Mouse (Mus musculus) Patski (cell line): ENCODE data around the gene Camta2. TPM values are rescaled to one million over a fixed set of nuclear protein-coding genes. Genes with fewer than 3 reads are reported as not detected.

Experiments used
- ATAC-seq: fragments of 100-300 bp; one replicate; pipeline ENCODE4 v1.8.0; 2021
- CTCF ChIA-PET: fragments of 350-600 bp; sonication (Branson Sonifier 250); formaldehyde crosslinking; loops from one replicate; lab custom pipeline; 2022; ENCODE audit warnings: inconsistent platforms; lab: Charles Lee
- POLR2A ChIA-PET: fragments of 350-600 bp; sonication (Branson Sonifier 250); formaldehyde crosslinking; loops from one replicate; lab custom pipeline; 2022; ENCODE audit warnings: antibody characterized with exemption, inconsistent platforms; lab: Charles Lee
- DNase-seq: peaks from one replicate; pipeline ENCODE4 v3.0.0-alpha.2; 2011; ENCODE audit warnings: low read depth, low spot score
- H3K27me3 ChIP-seq: fragments of 371-371 bp; one replicate; pipeline ENCODE4 v1.5.1; 2021
- CTCF ChIP-seq: fragments of 100-300 bp; IDR thresholded peaks from one replicate; pipeline ENCODE4 v1.5.1; 2021
- in situ Hi-C: fragments of 300-500 bp; cut with MboI; formaldehyde crosslinking; loops from 3 replicates; pipeline ENCODE4 v1.11.1; 2018; ENCODE audit warnings: low pct_unique_long_range_greater_than_20kb, mixed read lengths
- polyA plus RNA-seq: library from polyadenylated mRNA; unstranded; gene quantifications from one replicate; pipeline ENCODE4 v1.2.3, GENCODE M21; 2021

Camta2 gene
- polyA plus RNA-seq, 1 experiment from 2014 or later = 22.2 TPM

GRCm38 (mm10) chr11:70628431-70628830 is 59.5 kb downstream of the Camta2 start:
- TF ChIP-seq CTCF = no peak
- ATAC-seq (no peak), DNase-seq (no peak)
- CTCF ChIA-PET = no interaction called here
- H3K27me3 ChIP-seq = no peaks in the 10 kb centered on the region
- POLR2A ChIA-PET = no interaction called here
- in situ Hi-C loops = no loop called here

- ChIA-PET CTCF (interaction anchor here (1.3 to 2.3 kb wide), 3 partner anchors 8 to 151 kb away, joined by 3 to 6 read pairs (median 4); no protein-coding TSS in a partner anchor), POLR2A (interaction anchor here (0.8 to 1.3 kb wide), 2 partner anchors 11 to 15 kb away, joined by 4 read pairs; no protein-coding TSS in a partner anchor)
- TF ChIP-seq CTCF = no peak
- H3K27me3 ChIP-seq = no peaks in the 10 kb centered on the region
- in situ Hi-C loops = no loop called here
- ATAC-seq = no peak
- DNase-seq = no peak
These were observed 61.0 kb downstream of the Camta2 start for GRCm38 (mm10) chr11:70626877-70627276.

- no peaks in the 10 kb centered on the region for H3K27me3 ChIP-seq
- TF ChIP-seq CTCF = peak; percentile 76
- ChIA-PET POLR2A (interaction anchor here (1.1 kb wide), 1 partner anchor 44 kb away, joined by 3 read pairs; the partner anchor contains the start of gene Spag7), CTCF (interaction anchor here (0.6 to 2.3 kb wide), 3 partner anchors 9 to 108 kb away, joined by 3 to 6 read pairs (median 6); no protein-coding TSS in a partner anchor)
- no peak for ATAC-seq
- in situ Hi-C loops = no loop called here
- DNase-seq = no peak
These were observed 62.4 kb downstream of the Camta2 start for GRCm38 (mm10) chr11:70625473-70625872.

- ATAC-seq = no peak
- POLR2A ChIA-PET = interaction anchor here (1.1 kb wide), 1 partner anchor 22 kb away, joined by 3 read pairs; no protein-coding TSS in a partner anchor
These were observed 64.7 kb downstream of the Camta2 start for GRCm38 (mm10) chr11:70623053-70623742.

GRCm38 (mm10) chr11:70621972-70622814 is 65.7 kb downstream of the Camta2 start:
- ChIA-PET CTCF (interaction anchor here (1.0 to 1.4 kb wide), 2 partner anchors 9 to 105 kb away, joined by 3 to 4 read pairs; no protein-coding TSS in a partner anchor), POLR2A (interaction anchor here (1.1 kb wide), 1 partner anchor 21 kb away, joined by 3 read pairs; no protein-coding TSS in a partner anchor)
- H3K27me3 ChIP-seq = no peaks in the 10 kb centered on the region
- no peak for TF ChIP-seq CTCF
- in situ Hi-C loops = loop anchor here (5.0 kb wide), 1 partner anchor 205 kb away; no protein-coding TSS in a partner anchor
- ATAC-seq = peak; percentile 26
- no peak for DNase-seq

More at GRCm38 (mm10) chr11:70623053-70623742, 64.7 kb downstream of the Camta2 start:
- TF ChIP-seq CTCF = no peak
- H3K27me3 ChIP-seq = no peaks in the 10 kb centered on the region
- in situ Hi-C loops = loop anchor here (5.0 kb wide), 1 partner anchor 206 kb away; no protein-coding TSS in a partner anchor
- no peak for DNase-seq
- CTCF ChIA-PET = interaction anchor here (1.0 kb wide), 1 partner anchor 8 kb away, joined by 3 read pairs; no protein-coding TSS in a partner anchor

Other genes starting within 250 kb of the Camta2 start
- gene Med11, start 236.2 kb downstream of the Camta2 start, polyA plus RNA-seq = 41.3 TPM
- gene Zmynd15, start 228.7 kb downstream of the Camta2 start, polyA plus RNA-seq = 3.5 TPM
- gene Cxcl16, start 228.1 kb downstream of the Camta2 start, polyA plus RNA-seq = 32.7 TPM
- 0.41 TPM for gene Tm4sf5, start 182.9 kb downstream of the Camta2 start, polyA plus RNA-seq
- not detected for gene Vmo1, start 173.5 kb downstream of the Camta2 start, polyA plus RNA-seq
- not detected for gene Gltpd2, start 168.9 kb downstream of the Camta2 start, polyA plus RNA-seq
- gene Psmb6, start 162.7 kb downstream of the Camta2 start, polyA plus RNA-seq = 323 TPM
- not detected for gene Gm40193, start 155.2 kb downstream of the Camta2 start, polyA plus RNA-seq
- gene Pld2, start 148.0 kb downstream of the Camta2 start, polyA plus RNA-seq = 13.8 TPM
- 63.2 TPM for gene Mink1, start 125.2 kb downstream of the Camta2 start, polyA plus RNA-seq
- not detected for gene 4930544D05Rik, start 72.3 kb downstream of the Camta2 start, polyA plus RNA-seq
- gene Chrne, start 68.9 kb downstream of the Camta2 start, polyA plus RNA-seq = not detected
- 0.39 TPM for gene Gp1ba, start 49.0 kb downstream of the Camta2 start, polyA plus RNA-seq
- gene Rnf167, start 40.9 kb downstream of the Camta2 start, polyA plus RNA-seq = 37.0 TPM
- 152 TPM for gene Slc25a11, start 40.6 kb downstream of the Camta2 start, polyA plus RNA-seq
- 1,032 TPM for gene Pfn1, start 33.5 kb downstream of the Camta2 start, polyA plus RNA-seq
- 16.2 TPM for gene Eno3, start 30.9 kb downstream of the Camta2 start, polyA plus RNA-seq
- gene Spag7, start 18.7 kb downstream of the Camta2 start, polyA plus RNA-seq = 155 TPM
- 2.5 TPM for gene Inca1, start 12.1 kb upstream of the Camta2 start, polyA plus RNA-seq
- gene Kif1c, start 12.4 kb upstream of the Camta2 start, polyA plus RNA-seq = 126 TPM
- gene Zfp3, start 76.1 kb upstream of the Camta2 start, polyA plus RNA-seq = 7.9 TPM
- gene Scimp, start 124.5 kb upstream of the Camta2 start, polyA plus RNA-seq = 0.05 TPM
- gene Rabep1, start 156.7 kb upstream of the Camta2 start, polyA plus RNA-seq = 48.8 TPM